Mouse (Mus musculus) CD4-positive, CD25-positive, alpha-beta regulatory T cell, adult 2 months (primary cell): Measurements from ENCODE around the gene Pitpnm1.

Experiments used
- DNase-seq: peaks from one replicate; pipeline ENCODE4 v3.0.0-alpha.2; 2012; ENCODE audit warnings: low read depth, low spot score

The Pitpnm1 gene

DNA sequence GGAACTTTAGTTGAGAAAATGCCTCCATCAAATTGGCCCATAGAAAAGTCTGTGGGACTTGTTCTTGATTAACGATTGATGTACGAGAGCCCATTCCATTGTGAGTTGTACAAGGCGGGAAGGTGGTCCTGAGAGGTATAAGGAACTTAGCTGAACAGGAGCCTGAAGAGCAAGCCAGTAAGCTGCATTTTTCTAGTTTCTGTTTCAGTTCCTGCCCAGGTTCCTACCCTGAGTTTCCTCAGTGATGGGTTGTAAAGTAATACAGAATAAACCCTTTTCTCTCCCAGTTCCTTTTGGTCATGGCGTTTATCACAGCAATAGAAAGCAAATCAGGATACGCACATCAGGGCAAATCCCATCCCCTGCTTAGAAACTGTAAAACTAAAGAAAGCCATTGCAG lies 38.1 kb downstream of the Pitpnm1 start:
- peak; percentile 39 for DNase-seq

GRCm38 (mm10) chr19:4139446-4139845 lies 39.6 kb downstream of the Pitpnm1 start, which contains the start of gene Gpr152:
Gpr152 (plus strand) TSS chr19:4139787.
- no peak for DNase-seq

DNA sequence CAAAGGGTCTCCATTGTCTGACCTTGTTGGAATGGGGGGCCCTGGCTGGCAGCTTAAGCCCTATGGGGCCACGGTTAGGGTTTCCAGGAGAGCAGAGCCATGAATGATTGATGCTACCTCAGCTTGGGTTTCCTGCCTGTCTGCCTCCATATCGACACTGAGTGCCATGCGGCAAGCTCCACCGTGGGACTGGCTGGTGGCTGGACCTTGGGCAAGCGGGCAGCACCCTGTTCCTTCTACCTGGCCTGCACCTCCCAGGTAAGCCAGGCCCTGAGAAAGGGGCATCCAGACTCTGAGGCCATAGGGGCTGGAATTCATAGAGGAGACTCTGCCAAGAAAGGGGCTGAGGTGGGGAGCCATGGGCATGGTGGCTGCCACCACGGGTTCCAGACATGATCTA lies 40.3 kb downstream of the Pitpnm1 start:
- no peak for DNase-seq

DNA sequence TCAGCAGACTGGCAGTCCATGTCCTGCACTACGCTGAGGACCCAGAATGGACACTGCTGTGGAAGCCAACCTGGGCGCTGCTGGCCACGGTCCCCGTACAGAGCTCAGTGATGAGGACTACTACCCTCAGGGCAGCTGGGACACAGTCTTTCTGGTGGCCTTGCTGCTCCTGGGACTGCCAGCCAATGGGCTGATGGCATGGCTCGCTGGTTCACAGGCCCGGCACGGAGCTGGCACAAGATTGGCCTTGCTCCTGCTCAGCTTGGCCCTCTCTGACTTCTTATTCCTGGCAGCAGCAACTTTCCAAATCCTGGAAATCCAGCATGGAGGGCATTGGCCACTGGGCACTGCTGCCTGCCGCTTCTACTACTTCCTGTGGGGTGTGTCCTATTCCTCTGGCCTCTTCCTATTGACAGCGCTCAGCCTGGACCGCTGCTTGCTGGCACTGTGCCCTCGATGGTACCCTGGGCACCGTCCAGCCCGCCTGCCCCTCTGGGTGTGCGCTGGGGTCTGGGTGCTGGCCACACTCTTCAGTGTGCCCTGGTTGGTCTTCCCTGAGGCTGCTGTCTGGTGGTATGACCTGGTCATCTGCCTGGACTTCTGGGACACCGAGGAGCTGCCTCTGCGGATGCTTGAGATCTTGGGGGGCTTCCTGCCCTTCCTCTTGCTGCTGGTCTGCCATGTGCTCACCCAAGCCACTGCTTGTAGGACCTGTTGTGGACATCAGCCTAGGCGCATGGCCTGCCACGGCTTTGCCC lies 42.8 kb downstream of the Pitpnm1 start:
- DNase-seq, result no peak

DNA sequence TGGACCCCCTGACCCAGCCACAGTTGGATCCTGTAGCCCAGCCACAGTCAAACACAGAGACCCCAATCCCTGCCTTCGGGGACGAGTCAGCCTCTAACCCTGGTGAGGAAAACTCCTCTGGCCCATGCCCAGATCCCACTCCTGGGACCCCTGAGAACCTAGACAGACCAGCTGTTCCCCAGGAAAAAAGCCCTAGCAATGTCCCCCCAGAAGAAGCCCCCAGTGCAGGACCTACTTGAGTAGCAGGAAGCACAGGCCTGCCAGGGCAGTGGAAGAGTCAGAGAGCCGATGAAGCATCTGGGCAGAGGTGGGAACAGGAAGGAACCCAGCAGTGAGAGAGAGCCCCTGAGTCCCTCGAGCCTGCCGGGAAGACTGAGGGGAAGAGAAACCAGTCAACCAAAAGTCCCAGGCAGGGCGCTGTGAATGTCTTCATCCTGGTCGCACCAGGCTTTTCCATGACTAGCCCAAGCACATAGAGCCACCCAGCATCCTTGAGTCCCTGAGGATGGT lies 44.0 kb downstream of the Pitpnm1 start, which contains the start of gene Cabp4:
Gene Cabp4, minus strand, starts transcription at position 275 of the 510 bp plus-strand sequence.
- no peak for DNase-seq

- DNase-seq, result peak; percentile 29
Observed at GRCm38 (mm10) chr19:4144550-4145498, 45.0 kb downstream of the Pitpnm1 start.

DNA sequence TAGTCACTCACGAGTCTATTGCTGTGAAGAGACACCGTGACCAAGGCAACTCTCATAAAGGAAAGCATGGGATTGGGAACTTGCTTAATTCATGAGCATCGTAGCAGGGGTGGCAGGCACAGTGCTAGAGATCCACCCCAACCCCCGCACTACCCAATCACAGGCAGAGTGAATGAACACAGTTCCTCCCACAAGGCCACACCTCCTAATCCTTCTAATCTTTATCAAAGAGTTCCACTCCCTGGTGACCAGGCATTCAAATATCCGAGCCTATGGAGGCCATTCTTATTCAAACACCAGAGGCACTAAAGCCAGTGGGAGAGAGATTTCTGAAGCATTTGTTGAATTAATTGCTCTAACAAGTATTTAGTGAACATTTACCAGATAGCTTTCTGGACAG lies 46.1 kb downstream of the Pitpnm1 start:
- DNase-seq, result no peak

GRCm38 (mm10) chr19:4146366-4147021 lies 46.7 kb downstream of the Pitpnm1 start:
- DNase-seq, result no peak

DNA sequence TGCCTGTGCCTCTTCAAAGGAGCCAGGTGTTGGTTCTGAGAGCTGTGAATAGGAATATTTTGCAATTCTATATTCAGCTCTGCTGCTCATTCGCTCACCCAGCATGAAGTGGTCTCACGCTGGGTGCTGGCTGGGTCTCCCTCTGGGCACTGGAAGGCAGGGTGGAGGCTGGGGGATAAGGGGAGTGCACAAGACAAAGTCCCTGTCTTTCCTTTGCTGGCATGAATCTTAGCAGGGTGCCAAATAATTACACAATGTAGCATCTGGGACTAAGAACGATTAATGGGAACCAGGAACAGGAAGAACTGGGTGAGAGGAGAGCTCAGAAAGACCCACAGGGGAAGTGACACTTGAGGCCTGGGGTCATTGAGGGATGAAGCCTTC lies 47.2 kb downstream of the Pitpnm1 start:
- no peak for DNase-seq

DNA sequence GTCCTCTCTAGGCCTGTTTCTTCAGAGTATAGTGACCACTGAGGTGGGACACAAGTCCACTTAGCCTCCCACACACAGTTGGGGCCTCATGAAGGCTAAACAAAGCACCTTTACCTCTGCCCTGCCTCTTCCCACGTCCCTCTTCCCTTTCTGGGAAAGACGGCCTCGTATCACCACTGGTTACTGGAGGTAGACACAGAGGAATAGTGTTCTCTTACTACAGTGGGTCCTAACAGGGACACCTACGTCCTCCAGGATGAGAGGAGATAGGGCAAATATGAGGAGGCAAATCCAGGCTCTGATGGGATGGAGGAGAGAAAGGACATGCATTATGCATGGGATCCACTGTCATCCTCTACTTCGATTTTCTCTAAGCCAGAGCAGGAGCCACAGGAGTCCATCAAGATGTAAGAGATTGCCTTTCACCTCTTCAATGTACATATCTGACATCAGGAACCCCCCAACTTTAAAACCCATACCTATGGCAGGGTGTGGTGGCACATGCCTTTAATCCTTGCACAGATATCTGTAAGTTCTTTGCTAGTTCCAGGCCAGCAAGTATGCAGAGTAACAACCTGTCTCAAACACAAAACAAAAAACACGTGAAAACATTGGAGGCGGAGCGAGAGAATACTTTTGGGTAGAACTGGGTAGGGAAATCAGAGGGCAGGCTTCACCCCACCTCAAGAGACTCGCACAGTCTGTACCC lies 48.1 kb downstream of the Pitpnm1 start:
- no peak for DNase-seq

DNA sequence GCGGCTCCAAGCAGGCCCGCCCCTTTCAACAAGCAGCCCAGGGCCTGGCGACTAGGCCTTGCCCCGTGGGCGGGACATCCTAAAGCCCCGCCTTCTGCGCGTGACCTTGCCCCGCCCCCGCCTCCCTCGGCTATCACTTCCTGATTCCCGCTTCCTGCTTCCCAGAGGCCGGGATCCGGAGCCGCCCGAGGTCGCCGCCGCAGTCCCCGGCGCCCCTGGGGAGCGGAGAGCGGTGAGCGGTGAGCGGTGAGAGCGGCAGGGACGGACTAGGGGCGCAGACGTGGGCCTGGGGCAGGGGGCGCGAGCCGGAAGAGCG lies 48.7 kb downstream of the Pitpnm1 start, which contains the start of gene Coro1b:
Gene Coro1b, plus strand, starts transcription at position 129 of the 316 bp plus-strand sequence.
- DNase-seq, result peak; percentile 93

DNA sequence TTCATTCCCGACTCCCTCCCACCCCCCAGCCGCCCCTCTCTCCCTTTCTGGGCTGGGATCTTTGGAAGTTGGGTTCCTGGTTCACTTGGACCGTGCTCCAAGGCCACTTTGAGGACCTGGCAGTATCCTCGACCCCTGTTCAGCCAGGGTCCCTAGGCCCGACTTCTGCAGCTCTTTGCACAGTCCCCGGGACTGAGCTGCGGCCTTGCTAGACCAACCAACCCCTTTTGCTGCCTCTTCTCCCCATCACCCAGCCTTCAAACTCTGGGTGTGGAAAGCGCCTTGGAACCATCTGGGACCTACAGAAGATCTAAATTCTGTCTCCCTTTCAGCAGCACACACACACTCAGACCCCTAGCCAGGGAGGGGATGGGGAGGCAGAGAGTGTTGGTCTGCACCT lies 49.0 kb downstream of the Pitpnm1 start:
- DNase-seq, result no peak

DNA sequence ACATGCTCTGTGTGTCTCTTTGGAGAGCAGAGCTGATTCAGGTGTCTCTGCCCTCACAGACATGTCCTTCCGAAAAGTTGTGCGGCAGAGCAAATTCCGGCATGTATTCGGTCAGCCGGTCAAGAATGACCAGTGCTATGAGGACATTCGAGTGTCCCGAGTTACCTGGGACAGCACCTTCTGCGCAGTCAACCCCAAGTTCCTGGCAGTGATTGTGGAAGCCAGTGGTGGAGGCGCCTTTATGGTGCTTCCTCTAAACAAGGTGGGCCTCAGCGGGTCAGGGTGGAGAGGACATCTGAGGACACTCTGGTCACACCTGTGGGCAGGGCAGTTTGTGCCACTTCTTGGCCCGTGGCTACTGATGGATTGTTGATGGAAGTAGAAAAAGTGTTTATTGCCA lies 49.5 kb downstream of the Pitpnm1 start:
- no peak for DNase-seq

- DNase-seq, result no peak
Observed at GRCm38 (mm10) chr19:4149764-4150461, 50.1 kb downstream of the Pitpnm1 start.

- no peak for DNase-seq
Observed at GRCm38 (mm10) chr19:4150567-4151487, 51.0 kb downstream of the Pitpnm1 start.

- no peak for DNase-seq
Observed at GRCm38 (mm10) chr19:4151488-4151860, 51.7 kb downstream of the Pitpnm1 start.

DNA sequence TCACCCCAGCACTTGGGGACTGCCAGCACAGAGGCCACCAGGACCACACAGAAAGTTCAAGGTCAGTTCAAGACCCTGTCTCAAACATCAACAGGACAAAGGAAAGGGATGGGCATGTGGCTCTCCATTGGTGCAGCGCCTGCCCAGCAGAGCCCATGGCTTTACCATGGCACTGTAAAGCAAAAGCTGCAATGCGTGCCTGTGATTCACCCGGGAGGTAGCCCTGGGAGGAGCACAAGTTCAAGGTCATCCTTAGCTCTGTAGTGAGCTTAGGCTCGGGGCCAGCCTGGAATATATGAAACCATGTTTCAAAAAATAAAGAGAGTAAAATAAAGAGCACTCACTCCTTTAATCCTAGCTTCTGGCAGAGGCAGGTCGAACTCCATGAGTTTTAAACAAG lies 52.1 kb downstream of the Pitpnm1 start:
- DNase-seq, result no peak

- no peak for DNase-seq
Observed at GRCm38 (mm10) chr19:4152445-4153231, 52.8 kb downstream of the Pitpnm1 start.

DNA sequence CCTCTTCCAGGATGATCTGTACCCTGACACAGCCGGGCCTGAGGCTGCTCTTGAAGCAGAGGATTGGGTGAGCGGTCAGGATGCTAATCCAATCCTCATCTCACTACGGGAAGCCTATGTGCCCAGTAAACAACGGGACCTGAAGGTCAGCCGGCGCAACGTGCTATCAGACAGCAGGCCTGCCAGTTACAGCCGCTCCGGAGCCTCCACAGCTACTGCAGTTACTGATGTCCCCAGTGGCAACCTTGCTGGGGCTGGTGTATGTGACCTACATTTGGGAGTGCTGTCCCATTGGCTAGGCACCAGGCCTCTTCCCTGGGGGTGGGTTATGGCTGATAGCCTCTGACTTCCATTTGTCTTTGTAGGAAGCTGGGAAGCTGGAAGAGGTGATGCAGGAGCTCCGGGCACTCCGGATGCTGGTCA lies 53.4 kb downstream of the Pitpnm1 start, which contains the start of gene Ptprcap:
Gene Ptprcap, plus strand, starts transcription at position 373 of the 423 bp plus-strand sequence.
- no peak for DNase-seq
